Mouse (Mus musculus) heart, adult 2 months (tissue): ENCODE measurements around the gene Thsd7a. TPM values are rescaled to one million over a fixed set of nuclear protein-coding genes. Genes with fewer than 3 reads are reported as not detected.

Experiments
- DNase-seq, 2 experiments: peaks; one replicate each; pipeline ENCODE4 v3.0.0; 2021
- H3K27ac ChIP-seq: fragments of 200-600 bp; 2 replicates; pipeline ENCODE4 v1.8.1; 2022
- H3K27me3 ChIP-seq: fragments of 200-500 bp; 2 replicates; pipeline ENCODE4 v1.6.1; 2012; ENCODE audit warnings: mild to moderate bottlenecking, low read length, inconsistent platforms, mixed read lengths; ENCODE audit not compliant: control insufficient read depth, insufficient read depth
- H3K36me3 ChIP-seq: fragments of 200-500 bp; 2 replicates; pipeline ENCODE4 v1.6.1; 2012; ENCODE audit warnings: low read length, inconsistent platforms; ENCODE audit not compliant: control insufficient read depth, insufficient read depth
- H3K4me1 ChIP-seq: fragments of 200-500 bp; 2 replicates; pipeline ENCODE4 v1.6.1; 2011; ENCODE audit warnings: low read length; ENCODE audit not compliant: control insufficient read depth, insufficient read depth
- H3K4me3 ChIP-seq: fragments of 200-600 bp; 2 replicates; pipeline ENCODE4 v1.8.1; 2022
- H3K79me2 ChIP-seq: fragments of 200-500 bp; replicated peaks from 2 replicates; pipeline ENCODE4 v1.6.1; 2012; ENCODE audit warnings: mild to moderate bottlenecking, inconsistent platforms, low read length, moderate library complexity, mixed read lengths; ENCODE audit not compliant: control insufficient read depth, insufficient read depth
- H3K9ac ChIP-seq: fragments of 200-500 bp; 2 replicates; pipeline ENCODE4 v1.6.1; 2012; ENCODE audit warnings: low read depth, mild to moderate bottlenecking, control low read depth, inconsistent platforms, low read length, mixed read lengths
- CTCF ChIP-seq: fragments of 200-600 bp; IDR thresholded peaks from 2 replicates; pipeline ENCODE4 v1.8.1; 2022; ENCODE audit warnings: antibody characterized with exemption, mild to moderate bottlenecking, moderate library complexity
- EP300 ChIP-seq: fragments of 200-500 bp; IDR thresholded peaks from 2 replicates; pipeline ENCODE4 v1.6.1; 2011; ENCODE audit warnings: low read depth, low read length, control low read depth; ENCODE audit not compliant: insufficient read depth
- POLR2A ChIP-seq: fragments of 200-500 bp; IDR thresholded peaks from 2 replicates; pipeline ENCODE4 v1.6.1; 2011; ENCODE audit warnings: mild to moderate bottlenecking, low read depth, low read length, control low read depth; ENCODE audit not compliant: insufficient read depth
- WGBS: fragments of 180-500 bp; shearing (Covaris S2); methylation state at CpG from one replicate; pipeline ENCODE4 v1.1.7; 2018; 5-methylcytosine and 5-hydroxymethylcytosine counted together
- intact Hi-C: fragments of 180-260 bp; cut with DNase I; formaldehyde crosslinking; loops from one replicate; pipeline ENCODE4 v1.15.1; 2025
- polyA plus RNA-seq: library from polyadenylated mRNA; depleted of rRNA; stranded (reverse); fragments of >200 nt; gene quantifications from 2 replicates; pipeline ENCODE4 v1.2.3, GENCODE M21; 2012
- total RNA-seq, 2 experiments: library from RNA; stranded (reverse); gene quantifications; 2 replicates each; pipeline ENCODE4 v1.2.3; 2021

The Thsd7a gene
- total and polyA plus RNA-seq, 3 experiments, result 1.8 to 13.9 (median 9.4) TPM

GRCm38 (mm10) chr6:12702925-12703324 is 46.3 kb downstream of the Thsd7a start:
- Histone ChIP-seq H3K4me3 (no peak overlapping the region), H3K79me2 (no peaks in the 10 kb centered on the region), H3K27ac (no peak overlapping the region), H3K4me1 (no peaks in the 10 kb centered on the region), H3K36me3 (no peaks in the 10 kb centered on the region), H3K9ac (no peak overlapping the region), H3K27me3 (no peaks in the 10 kb centered on the region)
- WGBS, result 52% methylated on average over 3 of the region's 3 CpGs
- DNase-seq, result no peak
- TF ChIP-seq EP300 (no peak), POLR2A (no peak), CTCF (no peak)
- intact Hi-C loops, result no loop called here

- H3K36me3 ChIP-seq, result no peaks in the 10 kb centered on the region
- H3K27ac ChIP-seq, result no peak overlapping the region
- no peaks in the 10 kb centered on the region for H3K27me3 ChIP-seq
- H3K4me1 ChIP-seq, result no peaks in the 10 kb centered on the region
- no peak overlapping the region for H3K4me3 ChIP-seq
- TF ChIP-seq EP300 (no peak), POLR2A (no peak), CTCF (no peak)
- no peak overlapping the region for H3K9ac ChIP-seq
- no peak for DNase-seq
- H3K79me2 ChIP-seq, result no peaks in the 10 kb centered on the region
- WGBS, result 67% methylated on average over 2 of the region's 2 CpGs
- intact Hi-C loops, result no loop called here
These were observed 50.1 kb downstream of the Thsd7a start for GRCm38 (mm10) chr6:12699089-12699488.

GRCm38 (mm10) chr6:12693689-12694088 is 55.5 kb downstream of the Thsd7a start:
- WGBS, result 79% methylated on average over 1 of the region's 1 CpGs
- no peaks in the 10 kb centered on the region for H3K27me3 ChIP-seq
- TF ChIP-seq CTCF (no peak), POLR2A (no peak), EP300 (no peak)
- no peak overlapping the region for H3K9ac ChIP-seq
- H3K4me3 ChIP-seq, result no peak overlapping the region
- intact Hi-C loops, result no loop called here
- no peak overlapping the region for H3K27ac ChIP-seq
- no peaks in the 10 kb centered on the region for H3K79me2 ChIP-seq
- H3K36me3 ChIP-seq, result no peaks in the 10 kb centered on the region
- H3K4me1 ChIP-seq, result no peaks in the 10 kb centered on the region
- DNase-seq, result no peak

GRCm38 (mm10) chr6:12693239-12693638 is 56.0 kb downstream of the Thsd7a start:
- Histone ChIP-seq H3K4me3 (no peak overlapping the region), H3K27ac (no peak overlapping the region), H3K36me3 (no peaks in the 10 kb centered on the region), H3K9ac (no peak overlapping the region), H3K4me1 (no peaks in the 10 kb centered on the region), H3K79me2 (no peaks in the 10 kb centered on the region), H3K27me3 (no peaks in the 10 kb centered on the region)
- TF ChIP-seq POLR2A (no peak), CTCF (no peak), EP300 (no peak)
- intact Hi-C loops, result no loop called here
- whole genome bisulfite sequencing, result 90% methylated on average over 3 of the region's 3 CpGs
- DNase-seq, result no peak

- no peaks in the 10 kb centered on the region for H3K79me2 ChIP-seq
- WGBS, result 32% methylated on average over 1 of the region's 1 CpGs
- no peak for TF ChIP-seq EP300
- no peak for TF ChIP-seq POLR2A
- no peak for TF ChIP-seq CTCF
- no peaks in the 10 kb centered on the region for H3K27me3 ChIP-seq
- intact Hi-C loops, result no loop called here
- no peak overlapping the region for H3K9ac ChIP-seq
- no peaks in the 10 kb centered on the region for H3K36me3 ChIP-seq
- H3K4me3 ChIP-seq, result no peak overlapping the region
- no peak for DNase-seq
- H3K27ac ChIP-seq, result no peak overlapping the region
- no peaks in the 10 kb centered on the region for H3K4me1 ChIP-seq
These were observed 99.6 kb downstream of the Thsd7a start for GRCm38 (mm10) chr6:12649633-12650032.

GRCm38 (mm10) chr6:12628637-12629246 is 120.5 kb downstream of the Thsd7a start:
- 86% methylated on average over 11 of the region's 11 CpGs for WGBS
- H3K27me3 ChIP-seq, result no peaks in the 10 kb centered on the region
- no peaks in the 10 kb centered on the region for H3K79me2 ChIP-seq
- H3K9ac ChIP-seq, result no peak overlapping the region
- no peaks in the 10 kb centered on the region for H3K36me3 ChIP-seq
- H3K27ac ChIP-seq, result no peak overlapping the region
- DNase-seq, result no peak
- no peaks in the 10 kb centered on the region for H3K4me1 ChIP-seq
- H3K4me3 ChIP-seq, result no peak overlapping the region
- TF ChIP-seq EP300 (no peak), POLR2A (no peak), CTCF (no peak)
- intact Hi-C loops, result no loop called here
